Mouse (Mus musculus) cerebellum, adult 11-12 months (tissue): ENCODE results near the gene Wfdc8.
A peak's percentile ranks its signal among the peaks of the same experiment; 100 is the strongest.
"Not testable (repeated sequence)": the region's sequence is repeated elsewhere in the genome, so short reads cannot be mapped to it uniquely, and the experiment has no call there.

Experiments
- DNase-seq: peaks from one replicate; pipeline ENCODE4 v3.0.0; 2022

The Wfdc8 gene

DNA sequence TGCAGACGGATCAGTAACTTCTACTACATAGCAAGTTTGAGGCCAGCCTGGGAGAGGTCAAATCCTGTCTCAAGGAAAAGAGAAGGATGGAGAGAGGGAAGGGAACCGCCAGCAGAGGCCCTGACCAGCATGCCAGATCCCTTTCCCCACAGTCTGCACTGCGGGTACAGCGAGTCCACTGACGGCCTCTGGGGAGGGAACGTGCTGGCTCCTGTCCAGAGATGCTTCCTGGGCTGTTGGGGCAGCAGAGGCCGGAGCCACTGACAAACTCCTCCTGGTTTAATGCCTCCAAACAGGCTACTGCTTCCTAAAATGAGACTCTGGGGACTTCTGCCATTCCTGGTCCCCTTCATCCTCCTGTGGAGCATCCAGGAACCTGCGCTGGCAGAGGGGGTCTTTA lies at the start of gene Wfdc8, which contains the start of gene Wfdc6b:
Gene Wfdc8, minus strand, starts transcription at position 156 of the 400 bp plus-strand sequence.
Gene Wfdc6b, plus strand, starts transcription at position 52 of the 400 bp plus-strand sequence.
- DNase-seq: not testable (repeated sequence)

DNA sequence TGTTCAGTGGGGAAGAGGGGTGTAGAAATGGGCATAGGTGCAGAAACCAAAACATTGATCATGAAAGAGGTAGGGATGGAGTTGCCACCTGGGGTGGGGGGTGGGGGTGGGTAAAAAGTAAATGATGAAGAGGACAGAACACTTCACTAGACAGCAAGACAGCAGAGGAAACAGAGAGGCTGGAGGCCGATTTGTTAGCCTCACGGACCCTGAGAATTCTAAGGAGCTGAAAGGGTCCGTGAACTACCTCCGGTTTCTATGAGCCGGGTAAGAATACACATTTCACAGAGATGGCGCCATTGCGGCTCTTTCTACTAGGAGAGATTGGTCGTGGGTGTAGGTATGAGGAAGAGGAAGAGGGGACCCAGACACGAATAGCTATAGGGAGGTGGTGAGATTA lies 43.1 kb upstream of the Wfdc8 start, which contains the start of gene Wfdc9:
Gene Wfdc9, minus strand, starts transcription at position 101 of the 400 bp plus-strand sequence.
- DNase-seq: no peak

DNA sequence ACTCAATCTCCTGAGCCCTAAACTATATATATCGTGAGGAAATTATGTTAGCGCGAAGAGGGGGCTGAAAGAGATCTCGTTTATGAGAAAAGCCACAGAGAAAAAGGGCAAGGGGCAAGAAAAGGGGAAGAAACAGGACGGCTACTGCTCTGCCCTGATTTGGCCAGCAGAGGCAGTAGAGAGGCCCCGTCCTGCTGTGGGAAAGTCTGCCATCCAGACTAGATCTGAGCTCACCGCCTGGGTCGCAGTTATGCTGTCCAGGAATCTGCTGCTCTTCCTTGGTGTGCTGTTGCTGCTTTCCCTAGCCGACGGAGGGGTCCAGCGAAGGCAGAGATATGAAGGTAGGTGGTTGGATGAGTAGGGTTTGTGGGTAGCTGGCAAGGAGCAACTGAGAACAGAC lies 42.4 kb upstream of the Wfdc8 start, which contains the start of gene Wfdc10:
Gene Wfdc10, plus strand, starts transcription at position 189 of the 400 bp plus-strand sequence.
- peak; percentile 3 for DNase-seq

DNA sequence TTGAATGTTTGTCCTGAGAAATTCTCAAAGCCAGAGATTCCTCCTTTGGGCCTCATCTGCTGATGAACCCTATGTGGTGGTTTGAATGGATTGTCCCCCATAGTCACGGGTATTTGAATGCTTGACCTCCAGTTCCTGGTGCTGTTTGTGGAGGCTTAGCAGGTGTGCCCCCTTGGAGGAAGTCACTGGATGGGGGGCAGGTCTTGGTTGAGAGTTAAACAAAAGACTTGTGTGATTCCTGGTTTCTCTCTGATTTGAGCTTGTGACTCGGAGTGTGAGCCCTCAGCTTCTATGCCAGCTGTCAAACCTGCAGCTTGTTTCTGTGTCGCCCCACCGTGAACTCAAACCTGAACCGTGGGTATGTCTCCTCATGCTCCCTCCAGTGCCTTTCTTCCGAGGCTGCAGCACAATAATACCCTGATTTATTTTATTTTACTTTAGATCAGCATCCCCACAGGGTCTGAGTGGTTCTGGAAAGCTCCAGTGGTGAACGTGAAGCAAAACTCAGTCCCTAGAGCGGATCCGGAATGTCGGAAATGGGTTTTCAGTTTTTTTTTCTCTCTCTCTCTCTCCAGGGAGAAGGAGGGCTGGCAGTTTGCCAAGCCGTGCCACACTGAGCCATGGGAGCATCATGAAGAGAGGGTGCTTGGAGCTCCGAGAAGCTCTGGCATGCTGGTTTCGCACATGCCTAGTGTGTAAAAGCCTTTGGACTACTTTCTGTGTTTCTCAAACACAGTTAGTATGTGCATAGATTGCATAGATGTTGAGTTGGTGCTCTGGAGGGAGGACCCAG lies 28.7 kb upstream of the Wfdc8 start:
- DNase-seq: no peak

DNA sequence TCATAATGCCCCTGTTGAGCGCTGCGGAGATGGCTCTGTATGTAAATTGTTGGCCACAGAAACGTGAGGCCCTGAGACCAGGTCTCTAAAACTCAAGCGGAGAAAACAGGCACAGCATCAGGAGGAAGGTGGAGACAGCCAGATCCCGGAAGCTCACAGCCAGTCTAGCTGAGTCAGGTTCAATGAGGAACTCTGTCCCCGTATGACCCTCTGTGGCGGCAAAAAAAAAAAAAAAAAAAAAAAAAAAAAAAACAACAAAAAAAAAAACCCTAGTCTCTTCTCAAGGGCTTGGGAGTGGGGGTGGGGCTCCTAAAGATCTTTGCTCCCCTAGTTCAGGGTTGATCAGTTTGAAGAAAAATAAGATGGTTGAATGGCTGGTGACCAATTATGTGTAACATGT lies 27.7 kb upstream of the Wfdc8 start:
- no peak for DNase-seq

DNA sequence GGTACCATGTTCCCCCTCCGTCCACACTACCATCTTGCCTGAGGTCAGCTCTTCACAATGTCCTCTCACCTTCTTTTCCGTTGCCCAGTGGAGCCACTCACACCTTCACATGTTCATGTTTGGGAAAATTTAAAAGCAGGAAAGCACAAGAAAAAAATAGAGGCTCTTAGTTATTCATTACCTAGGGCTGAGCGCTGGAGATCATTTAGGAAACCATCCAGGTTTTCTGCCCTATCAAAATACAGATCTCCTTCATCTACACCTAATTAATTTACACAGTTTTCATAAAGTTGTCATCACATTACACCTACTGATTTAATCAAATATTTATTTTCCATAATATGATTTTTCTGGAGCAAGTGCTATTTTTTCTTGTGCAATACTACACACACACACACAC lies 25.3 kb upstream of the Wfdc8 start, which contains the start of gene Wfdc16:
Gene Wfdc16, minus strand, starts transcription at position 101 of the 400 bp plus-strand sequence.
- no peak for DNase-seq

DNA sequence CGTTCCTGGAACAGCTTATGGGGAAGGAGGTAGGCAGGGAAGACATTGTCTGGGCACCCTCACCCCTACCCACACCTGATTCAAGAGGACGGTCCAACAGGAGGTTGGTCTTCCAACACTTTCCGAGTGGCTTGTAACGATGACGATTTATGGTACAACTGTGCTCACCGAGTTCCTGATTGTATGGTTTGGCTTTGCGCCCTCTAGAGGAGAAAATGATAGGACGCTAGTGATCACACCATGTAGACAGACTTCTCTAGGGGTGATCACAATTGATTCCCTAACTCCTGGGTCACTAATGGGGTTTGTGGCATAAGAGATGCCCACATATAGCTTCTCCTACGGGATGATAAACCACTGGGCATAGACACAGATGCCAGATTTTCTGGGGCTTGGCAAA lies 21.8 kb upstream of the Wfdc8 start:
- DNase-seq: no peak

DNA sequence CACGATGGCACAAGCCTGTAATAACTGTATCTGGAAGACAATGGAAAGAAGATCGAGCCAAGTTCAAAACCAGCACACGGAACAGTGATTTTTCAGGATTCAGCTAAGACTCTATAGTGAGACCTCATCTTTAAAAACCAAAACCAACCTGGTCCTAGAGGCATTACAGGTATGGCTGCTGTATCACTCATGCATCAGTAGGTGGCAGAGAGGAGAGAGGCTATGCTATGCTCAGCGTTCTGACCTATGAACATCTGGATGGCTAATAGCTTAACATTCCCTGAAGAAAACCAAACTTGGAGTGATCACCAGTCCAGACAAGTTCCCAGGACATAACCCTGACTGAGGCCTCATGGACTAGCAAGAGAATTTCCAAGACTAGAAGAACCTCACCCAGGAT lies 8.3 kb upstream of the Wfdc8 start:
- no peak for DNase-seq

DNA sequence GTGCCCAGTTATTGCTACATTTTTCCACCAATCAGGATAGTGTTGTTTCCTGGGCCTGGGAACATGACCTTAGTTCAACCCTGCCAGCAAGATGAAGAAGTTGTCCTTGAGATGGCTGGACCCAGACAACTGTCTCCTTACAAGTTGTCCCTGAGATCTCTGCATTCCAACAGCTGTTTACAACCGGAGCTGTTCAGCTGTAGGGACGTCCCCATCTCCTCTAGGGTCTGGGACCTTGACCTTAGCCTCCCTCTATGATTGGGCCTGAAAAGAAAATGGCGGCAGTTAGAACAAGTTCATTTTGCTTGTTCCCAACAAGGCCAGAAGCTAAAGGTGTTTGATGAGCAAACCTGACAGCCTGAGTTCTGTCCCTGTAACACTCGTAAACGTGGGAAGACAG lies 5.6 kb upstream of the Wfdc8 start:
- no peak for DNase-seq

DNA sequence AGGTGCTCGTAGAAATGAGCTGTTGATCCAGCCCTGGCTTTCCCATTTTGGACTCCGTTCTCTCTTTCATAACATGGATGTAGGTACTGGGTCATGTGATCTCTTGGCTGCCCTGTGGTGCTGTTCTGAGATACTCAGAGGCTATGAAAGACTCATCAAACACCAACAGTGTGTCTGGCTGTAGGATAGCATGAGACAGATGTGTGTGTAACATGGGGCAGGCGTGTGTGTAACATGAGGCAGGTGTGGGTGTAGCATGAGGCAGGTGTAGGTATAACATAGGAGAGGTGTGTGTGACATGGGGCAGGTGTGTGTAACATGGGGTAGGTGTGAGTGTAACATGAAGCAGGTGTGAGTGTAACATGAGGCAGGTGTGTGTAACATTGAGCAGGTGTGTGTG lies 2.0 kb upstream of the Wfdc8 start:
- no peak for DNase-seq

DNA sequence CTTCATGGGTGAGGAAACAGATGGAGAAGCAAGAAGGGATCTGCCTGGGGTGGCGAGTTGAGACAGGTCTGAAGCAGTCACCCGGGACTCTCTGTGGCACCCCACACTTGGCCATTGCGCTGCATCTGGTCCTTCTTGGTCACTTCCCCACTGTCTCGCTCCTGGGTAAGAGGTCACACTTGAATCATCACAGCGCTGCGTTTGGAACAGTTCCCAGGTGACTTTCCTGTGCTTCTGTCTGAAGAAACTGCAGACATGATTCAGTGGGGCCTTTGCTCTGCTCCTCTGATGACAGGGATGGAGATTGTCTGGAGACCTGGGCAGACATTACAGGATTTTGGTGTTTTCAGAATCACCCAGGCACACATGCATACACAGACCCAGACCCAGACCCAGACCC lies 4.6 kb downstream of the Wfdc8 start:
- DNase-seq: no peak

DNA sequence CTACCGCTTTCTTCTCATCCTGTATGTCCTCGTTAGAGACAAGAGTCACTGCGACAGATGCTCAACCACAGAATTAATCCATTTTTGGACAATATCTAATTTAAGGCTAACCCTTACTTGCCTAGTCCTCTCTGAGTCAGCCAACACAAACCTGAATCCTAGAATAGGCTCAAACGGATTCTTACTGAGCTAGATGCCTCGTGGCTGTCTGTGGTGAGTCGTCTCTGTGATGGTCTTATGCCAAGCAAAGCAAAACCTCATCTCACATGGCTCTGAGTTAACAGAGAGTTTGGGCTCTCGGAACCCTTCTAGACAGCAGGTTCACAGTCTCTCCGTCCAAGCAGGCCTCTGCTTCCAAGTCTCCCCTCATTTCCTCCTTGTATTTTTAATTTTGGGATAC lies 9.0 kb downstream of the Wfdc8 start:
- no peak for DNase-seq

DNA sequence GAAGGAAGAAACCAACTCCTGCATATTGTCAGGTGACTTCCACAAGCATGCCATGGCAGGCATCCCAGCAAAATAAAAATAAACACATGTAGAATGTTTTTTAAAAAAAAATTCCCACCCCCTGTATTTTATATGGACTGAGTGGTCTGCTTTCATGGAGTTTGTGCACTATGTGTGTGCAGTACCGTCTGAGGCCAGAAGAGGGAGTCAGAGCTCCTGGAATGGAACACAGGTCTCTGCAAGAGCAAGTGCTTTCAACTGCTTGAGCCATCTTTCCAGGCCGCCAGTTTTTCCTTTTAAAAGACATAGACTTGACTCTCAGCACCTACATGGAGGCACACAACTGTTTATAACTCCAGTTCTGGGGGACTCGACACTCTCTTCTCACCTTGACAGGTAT lies 9.9 kb downstream of the Wfdc8 start:
- no peak for DNase-seq

DNA sequence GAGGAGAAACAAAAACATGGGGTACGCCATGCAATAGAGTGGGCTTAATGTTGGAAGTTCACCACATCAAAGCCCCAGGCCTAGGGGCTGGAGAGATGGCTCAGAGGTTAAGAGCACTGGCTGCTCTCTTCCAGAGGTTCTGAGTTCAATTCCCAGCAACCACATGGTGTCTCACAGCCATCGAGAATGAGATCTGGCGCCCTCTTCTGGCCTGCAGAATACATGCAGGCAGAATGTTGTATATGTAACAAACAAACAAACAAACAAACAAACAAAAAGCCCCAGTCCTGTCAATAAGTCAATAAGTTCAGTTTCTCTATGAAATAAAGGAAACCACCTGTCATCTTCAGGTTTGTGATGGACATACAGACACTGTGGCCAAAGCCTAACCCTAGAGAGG lies 13.2 kb downstream of the Wfdc8 start:
- DNase-seq: no peak

DNA sequence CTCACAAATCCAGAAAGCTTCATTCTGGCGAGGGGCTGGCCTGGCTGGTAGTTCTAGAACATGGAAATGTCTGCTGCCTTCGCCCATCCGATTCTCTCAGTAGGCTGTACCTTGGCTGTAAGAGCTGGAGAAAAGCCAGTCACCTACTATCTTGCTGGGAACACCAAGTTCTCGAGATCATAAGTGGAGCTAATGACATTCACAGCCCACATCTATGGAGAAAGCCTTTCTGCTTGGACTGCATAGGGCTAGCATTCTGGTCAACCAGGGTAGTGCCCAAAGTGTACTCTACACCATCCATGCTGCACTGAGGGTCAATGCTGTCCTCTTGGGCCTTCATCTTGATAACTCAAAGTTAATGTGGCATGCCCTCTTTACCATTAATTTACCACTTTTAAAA lies 19.9 kb downstream of the Wfdc8 start, which contains the start of gene Eppin:
Gene Eppin, minus strand, starts transcription at position 101 of the 400 bp plus-strand sequence.
- DNase-seq: no peak

DNA sequence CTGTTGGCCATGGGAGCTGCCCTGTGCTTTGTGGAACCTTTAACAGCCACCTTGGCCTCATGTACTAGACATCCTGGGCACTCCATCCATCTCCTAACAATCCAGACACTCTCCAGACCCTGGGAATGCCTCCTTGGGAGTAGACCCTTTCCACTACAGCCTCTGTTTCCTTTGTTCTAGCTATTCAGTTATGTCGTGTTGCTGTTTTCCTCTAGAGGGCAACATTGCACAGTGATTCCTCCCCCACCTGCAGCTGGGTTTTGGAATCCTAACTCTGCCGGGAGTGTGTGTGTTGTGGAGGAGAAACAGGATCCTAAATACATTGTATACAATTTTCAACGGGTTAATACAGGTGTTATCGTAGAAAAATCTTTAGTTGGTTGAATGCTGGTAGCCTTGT lies 21.4 kb downstream of the Wfdc8 start:
- DNase-seq: no peak

DNA sequence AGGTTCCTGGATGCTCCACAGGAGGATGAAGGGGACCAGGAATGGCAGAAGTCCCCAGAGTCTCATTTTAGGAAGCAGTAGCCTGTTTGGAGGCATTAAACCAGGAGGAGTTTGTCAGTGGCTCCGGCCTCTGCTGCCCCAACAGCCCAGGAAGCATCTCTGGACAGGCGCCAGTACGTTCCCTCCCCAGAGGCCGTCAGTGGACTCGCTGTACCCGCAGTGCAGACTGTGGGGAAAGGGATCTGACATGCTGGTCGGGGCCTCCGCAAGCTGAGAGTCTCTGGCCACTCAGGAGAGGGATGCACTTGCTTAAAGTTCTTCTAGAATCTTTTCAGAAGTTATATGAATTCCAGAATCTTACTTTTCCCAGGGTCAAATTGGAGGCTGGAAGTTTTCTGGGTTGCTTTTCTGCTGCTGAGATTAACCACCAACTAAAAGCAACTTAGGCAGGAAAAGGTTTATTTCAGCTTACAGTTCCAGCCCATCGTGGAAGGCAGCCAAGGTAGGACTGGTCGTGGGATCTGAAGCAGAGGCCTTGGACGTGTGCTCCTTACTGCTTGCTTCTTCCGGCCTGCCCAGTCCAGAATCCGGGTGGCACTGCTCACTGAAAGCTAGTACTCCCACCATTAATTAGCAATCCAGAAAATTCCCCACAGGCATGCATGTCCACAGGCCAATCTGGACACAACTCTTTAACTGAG lies 28.3 kb downstream of the Wfdc8 start, which contains the start of gene Wfdc6a:
Gene Wfdc6a, minus strand, starts transcription at position 423 of the 701 bp plus-strand sequence.
- not testable (repeated sequence) for DNase-seq

DNA sequence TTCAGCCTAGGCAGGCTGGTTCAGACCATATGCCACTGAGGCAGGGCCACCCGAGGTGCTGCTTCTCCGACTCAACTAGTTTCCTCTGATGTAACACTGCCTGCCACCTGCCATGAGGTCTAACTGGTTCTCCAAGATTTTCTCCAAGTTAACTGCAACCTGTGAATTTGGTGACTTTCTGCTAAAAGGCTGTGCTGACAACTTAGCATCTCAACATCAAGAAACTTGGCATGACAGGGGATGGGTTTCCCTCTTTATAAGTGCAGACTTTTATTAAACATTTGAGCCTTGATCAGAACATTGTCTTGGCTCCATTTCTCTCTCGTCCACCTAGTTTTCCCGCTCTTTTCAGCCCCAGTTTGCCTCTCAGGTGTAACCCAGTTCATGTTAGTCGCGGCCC lies 40.1 kb downstream of the Wfdc8 start, which contains the start of gene Spint3:
Gene Spint3, minus strand, starts transcription at position 101 of the 400 bp plus-strand sequence.
- not testable (repeated sequence) for DNase-seq

DNA sequence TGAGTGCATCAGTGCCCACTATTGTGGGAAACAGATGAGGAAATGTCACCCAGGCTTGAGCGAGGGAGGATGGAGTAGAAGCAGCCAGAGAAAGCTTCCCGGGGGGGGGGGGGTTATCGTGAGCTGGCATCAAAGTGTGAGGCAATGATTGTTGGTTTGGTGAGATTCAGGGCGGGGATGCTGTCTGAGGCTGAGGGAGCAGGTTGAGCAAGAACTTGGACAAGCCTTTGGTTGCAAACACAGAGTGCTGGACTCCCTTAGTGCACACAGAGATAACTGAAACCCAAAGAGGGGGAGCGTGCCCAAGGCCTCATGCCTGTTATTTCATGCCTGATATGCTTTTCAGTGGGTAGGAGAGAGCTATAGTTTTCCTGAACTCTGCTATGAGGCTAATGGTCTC lies 46.0 kb downstream of the Wfdc8 start:
- DNase-seq: no peak

DNA sequence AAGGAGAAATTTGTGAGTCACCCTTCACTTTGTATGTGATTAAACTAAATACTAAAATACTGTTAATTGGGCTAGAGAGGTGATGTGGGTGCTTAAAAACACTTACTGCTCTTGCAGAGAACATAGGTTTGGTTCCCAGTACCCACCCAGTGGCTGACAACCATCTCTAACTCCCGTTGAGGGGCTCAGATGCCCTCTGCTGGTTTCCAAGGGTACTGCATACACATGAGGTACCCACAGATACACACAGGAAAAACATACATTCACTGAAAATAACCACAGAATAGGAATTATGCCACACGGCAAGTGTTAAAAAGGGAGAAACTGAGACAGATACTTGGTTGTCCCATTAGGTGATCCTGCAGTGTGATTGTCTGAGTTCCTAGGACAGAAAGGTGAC lies 46.4 kb downstream of the Wfdc8 start:
- DNase-seq: no peak

DNA sequence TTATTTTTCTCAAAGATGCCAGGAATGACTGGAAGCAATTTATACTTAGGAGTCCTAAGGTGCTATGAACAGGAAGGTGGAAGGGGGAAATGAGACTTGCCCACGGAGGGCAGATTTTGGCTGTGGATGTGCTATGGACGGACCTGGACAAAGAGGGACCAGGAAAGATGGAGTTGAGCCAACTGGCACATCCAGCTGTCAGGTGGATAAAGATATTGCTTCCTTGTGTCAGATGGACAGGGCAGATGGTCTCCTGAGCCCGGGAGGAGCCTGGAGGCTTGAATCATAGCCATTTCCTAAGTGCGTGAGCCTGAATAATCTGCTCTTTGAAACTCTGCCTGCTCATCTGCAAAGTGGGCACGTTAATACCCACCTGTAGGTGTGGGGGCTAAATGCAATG lies 49.1 kb downstream of the Wfdc8 start:
- DNase-seq: no peak

DNA sequence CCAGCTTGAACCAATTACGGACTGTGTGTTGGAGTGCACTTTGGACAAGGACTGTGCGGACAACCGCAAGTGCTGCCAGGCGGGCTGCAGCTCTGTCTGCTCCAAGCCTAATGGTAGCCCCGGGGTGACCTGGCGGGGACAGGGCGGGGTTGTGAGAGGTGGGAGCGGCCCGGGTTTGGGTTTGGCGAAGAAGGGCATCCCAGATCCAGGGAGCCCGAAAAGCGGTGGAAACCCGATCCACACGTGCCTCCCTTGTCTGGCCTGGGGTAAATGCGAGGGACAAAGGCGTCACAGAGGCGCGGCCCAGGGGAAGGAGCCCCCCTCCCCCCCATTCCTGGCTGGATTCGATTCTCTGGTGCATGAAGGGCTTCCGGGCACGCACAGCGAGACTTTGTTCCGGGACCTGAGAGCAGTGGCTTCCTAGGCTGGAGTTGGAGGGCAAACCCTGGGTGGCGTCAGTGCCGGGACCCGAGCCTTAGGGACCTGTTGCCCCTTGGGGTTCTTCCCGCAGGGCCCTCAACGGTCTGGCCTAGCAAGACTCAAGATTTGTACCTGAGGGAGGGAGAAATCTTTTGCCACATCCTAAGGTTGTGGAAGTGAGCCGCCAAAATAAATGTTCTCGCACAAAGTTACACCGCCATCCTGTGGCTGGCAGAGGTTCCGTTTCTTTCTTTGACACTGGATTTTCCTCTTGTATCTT lies 49.9 kb downstream of the Wfdc8 start:
- DNase-seq: no peak
